Mouse (Mus musculus) cerebellum, adult 2 months (tissue): ENCODE results near the gene Srf. TPM values are rescaled to one million over a fixed set of nuclear protein-coding genes. Genes with fewer than 3 reads are reported as not detected.

Experiments used
- DNase-seq, 2 experiments: peaks; one replicate each; pipeline ENCODE4 v3.0.0; 2021
- H3K27ac ChIP-seq: fragments of 200-500 bp; 2 replicates; pipeline ENCODE4 v1.5.1; 2012; ENCODE audit warnings: low read length, control low read depth, inconsistent platforms; ENCODE audit not compliant: insufficient read depth
- H3K27me3 ChIP-seq: fragments of 200-500 bp; 2 replicates; pipeline ENCODE4 v1.6.1; 2012; ENCODE audit warnings: inconsistent platforms, mild to moderate bottlenecking, low read length, moderate library complexity; ENCODE audit not compliant: control insufficient read depth, insufficient read depth
- H3K4me1 ChIP-seq: fragments of 200-500 bp; 2 replicates; pipeline ENCODE4 v1.6.1; 2011; ENCODE audit warnings: low read length; ENCODE audit not compliant: control insufficient read depth, insufficient read depth
- H3K4me3 ChIP-seq: fragments of 200-500 bp; replicated peaks from 2 replicates; pipeline ENCODE3; 2011; ENCODE audit warnings: mild to moderate bottlenecking, low read depth, low read length, control low read depth; ENCODE audit not compliant: insufficient read depth
- CTCF ChIP-seq: fragments of 200-500 bp; IDR thresholded peaks from 2 replicates; pipeline ENCODE4 v1.5.1; 2011; ENCODE audit warnings: low read depth, mild to moderate bottlenecking, control low read depth, low read length, moderate library complexity, borderline replicate concordance; ENCODE audit not compliant: insufficient read depth
- POLR2A ChIP-seq: fragments of 200-500 bp; IDR thresholded peaks from 2 replicates; pipeline ENCODE4 v1.6.1; 2011; ENCODE audit warnings: low read length, control low read depth, borderline replicate concordance; ENCODE audit not compliant: insufficient read depth
- WGBS: fragments of 180-500 bp; shearing (Covaris S2); methylation state at CpG from one replicate; pipeline ENCODE4 v1.1.7; 2018; 5-methylcytosine and 5-hydroxymethylcytosine counted together
- polyA plus RNA-seq: library from polyadenylated mRNA; depleted of rRNA; stranded (reverse); fragments of >200 nt; gene quantifications from 2 replicates; pipeline ENCODE4 v1.2.3, GENCODE M21; 2012; rRNA removed

The Srf gene
- polyA plus RNA-seq, 1 experiment: 53.0 TPM

DNA sequence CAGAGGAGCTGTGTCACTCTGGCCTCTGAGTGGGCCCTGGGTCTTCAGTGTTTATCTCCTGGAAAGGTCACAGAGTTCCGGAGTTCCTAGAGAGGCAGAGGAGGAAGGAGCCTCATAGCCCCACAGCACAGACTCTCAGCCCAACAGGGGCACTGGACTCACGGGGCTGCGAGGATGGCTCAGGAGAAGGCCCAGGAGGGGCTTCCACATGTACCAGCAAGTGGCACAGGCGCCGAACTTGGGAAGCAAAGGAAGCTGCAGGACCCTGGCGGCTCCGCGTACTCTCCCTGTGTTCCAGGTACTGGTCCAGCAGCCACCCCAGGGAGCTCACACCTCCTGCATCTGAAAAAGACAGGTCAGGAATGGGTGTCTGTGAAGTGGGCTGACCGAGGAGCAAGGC lies 34.8 kb downstream of the Srf start:
- no peak for DNase-seq
- 79% methylated on average over 9 of the region's 9 CpGs for WGBS
- Histone ChIP-seq H3K27me3 (no peaks in the 10 kb centered on the region), H3K27ac (no peak overlapping the region), H3K4me1 (no peaks in the 10 kb centered on the region), H3K4me3 (no peak overlapping the region)
- TF ChIP-seq POLR2A: no peak

DNA sequence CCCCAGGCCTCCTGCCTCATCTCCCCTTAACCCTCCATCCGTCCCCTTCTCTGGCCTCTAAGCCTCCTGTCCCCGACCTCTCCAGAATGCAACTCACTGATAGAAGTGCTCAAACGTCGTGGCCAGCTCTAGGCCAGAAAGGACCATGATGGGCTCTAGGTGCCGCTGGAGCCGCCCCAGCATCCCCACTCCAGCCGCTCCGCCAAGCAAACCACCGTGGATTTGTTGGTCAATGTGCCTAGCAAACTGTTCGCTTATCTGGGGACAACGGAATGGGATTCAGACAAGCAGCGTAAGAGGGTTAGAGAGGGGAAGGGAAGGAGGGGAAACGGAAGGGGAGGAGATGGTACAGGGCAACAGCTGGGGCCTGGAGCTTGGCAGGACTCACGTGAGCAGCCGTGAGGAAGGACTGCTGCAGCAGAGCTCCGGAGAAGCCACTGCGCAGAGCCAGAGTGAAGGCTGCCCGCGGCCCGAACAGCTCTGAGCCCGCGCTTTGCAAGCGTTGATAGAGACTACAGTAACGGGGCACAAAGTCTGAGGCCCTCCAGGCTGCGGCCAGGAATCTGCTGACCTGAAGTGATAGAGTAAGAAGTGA lies 35.5 kb downstream of the Srf start:
- no peaks in the 10 kb centered on the region for H3K4me1 ChIP-seq
- DNase-seq: no peak
- WGBS: 51% methylated on average over 25 of the region's 25 CpGs

GRCm38 (mm10) chr17:46519971-46520370 lies 36.0 kb downstream of the Srf start:
- Histone ChIP-seq H3K27me3 (no peaks in the 10 kb centered on the region), H3K4me3 (no peak overlapping the region), H3K27ac (no peak overlapping the region), H3K4me1 (no peaks in the 10 kb centered on the region)
- DNase-seq: no peak
- TF ChIP-seq CTCF (no peak), POLR2A (no peak)
- WGBS: 66% methylated on average over 10 of the region's 10 CpGs

More for the DNA sequence above, 35.5 kb downstream of the Srf start:
- no peak overlapping the region for H3K27ac ChIP-seq
- H3K27me3 ChIP-seq: no peaks in the 10 kb centered on the region
- TF ChIP-seq CTCF: no peak
- no peak for TF ChIP-seq POLR2A
- H3K4me3 ChIP-seq: no peak overlapping the region

- no peak overlapping the region for H3K27ac ChIP-seq
- no peak for DNase-seq
- no peak overlapping the region for H3K4me3 ChIP-seq
- TF ChIP-seq POLR2A (no peak), CTCF (no peak)
- WGBS: 66% methylated on average over 2 of the region's 2 CpGs
- no peaks in the 10 kb centered on the region for H3K27me3 ChIP-seq
- H3K4me1 ChIP-seq: no peaks in the 10 kb centered on the region
Observed at GRCm38 (mm10) chr17:46513329-46513728, 42.6 kb downstream of the Srf start.

DNA sequence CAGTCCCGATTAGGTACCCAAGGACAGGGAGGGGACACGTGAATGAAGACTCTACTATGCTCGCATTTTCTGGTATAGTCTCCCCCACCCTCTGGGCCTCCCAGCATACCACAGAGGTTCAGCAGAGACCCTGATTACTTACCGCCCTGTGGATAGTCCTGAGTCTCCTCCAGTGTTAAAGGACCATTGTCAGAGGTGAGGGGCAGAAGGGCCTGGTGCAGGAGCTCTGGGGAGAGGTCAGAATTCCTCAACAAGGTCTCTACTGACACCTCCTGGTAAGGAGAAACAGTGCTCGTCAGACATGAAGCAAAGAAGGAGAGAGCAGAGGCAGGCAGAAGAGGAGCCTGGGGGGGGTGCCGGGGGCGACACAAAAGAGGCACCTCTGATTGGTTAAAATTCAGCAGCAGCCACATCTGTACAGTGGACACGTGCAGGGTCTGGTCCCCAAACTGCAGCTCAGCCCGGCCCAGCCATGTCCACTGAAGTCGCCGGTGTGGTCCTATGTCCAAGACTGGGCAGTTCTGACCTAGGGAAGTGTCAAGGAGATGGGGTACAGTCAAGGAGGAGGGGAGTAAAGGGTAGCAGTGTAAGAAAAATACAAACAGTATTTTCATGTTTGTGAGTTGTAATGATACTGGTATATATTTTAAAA lies 44.8 kb downstream of the Srf start:
- no peaks in the 10 kb centered on the region for H3K27me3 ChIP-seq
- H3K27ac ChIP-seq: no peak overlapping the region
- WGBS: 57% methylated on average over 11 of the region's 11 CpGs
- DNase-seq: no peak
- no peak overlapping the region for H3K4me3 ChIP-seq
- no peaks in the 10 kb centered on the region for H3K4me1 ChIP-seq
- TF ChIP-seq CTCF (peak; percentile 25; the same call in 1 of the 2 replicates), POLR2A (no peak)

DNA sequence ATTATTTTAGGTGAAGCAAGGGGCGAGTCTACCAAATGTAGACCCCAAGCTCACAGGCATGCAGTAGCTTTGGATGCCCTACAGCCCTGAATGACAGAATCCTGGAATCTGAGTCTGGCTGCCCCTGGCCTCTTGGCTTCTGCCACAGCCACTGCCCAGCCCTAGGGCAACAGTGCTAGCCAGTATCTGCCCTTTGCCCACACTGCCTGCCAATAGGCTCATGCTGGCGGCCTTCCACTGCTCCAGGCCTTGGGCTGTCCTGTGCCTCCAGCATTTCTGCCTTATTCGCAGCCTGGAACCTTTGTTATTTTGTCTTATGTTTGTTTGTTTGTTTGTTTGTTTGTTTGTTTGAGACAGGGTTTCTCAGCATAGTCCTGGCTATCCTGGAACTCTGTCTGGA lies 50.4 kb downstream of the Srf start:
- WGBS: 84% methylated on average over 3 of the region's 3 CpGs
- Histone ChIP-seq H3K27ac (no peak overlapping the region), H3K4me3 (no peak overlapping the region), H3K4me1 (no peaks in the 10 kb centered on the region), H3K27me3 (no peaks in the 10 kb centered on the region)
- TF ChIP-seq CTCF: no peak
- no peak for TF ChIP-seq POLR2A
- no peak for DNase-seq

- TF ChIP-seq CTCF (no peak), POLR2A (no peak)
- no peak overlapping the region for H3K4me3 ChIP-seq
- WGBS: 75% methylated on average over 14 of the region's 14 CpGs
- H3K27ac ChIP-seq: no peak overlapping the region
- no peaks in the 10 kb centered on the region for H3K4me1 ChIP-seq
- H3K27me3 ChIP-seq: no peaks in the 10 kb centered on the region
- no peak for DNase-seq
Observed at GRCm38 (mm10) chr17:46503847-46504638, 51.9 kb downstream of the Srf start.

GRCm38 (mm10) chr17:46502775-46503174 lies 53.2 kb downstream of the Srf start:
- no peak for DNase-seq
- H3K27ac ChIP-seq: no peak overlapping the region
- no peaks in the 10 kb centered on the region for H3K4me1 ChIP-seq
- WGBS: 75% methylated on average over 2 of the region's 2 CpGs
- no peak for TF ChIP-seq CTCF
- TF ChIP-seq POLR2A: no peak
- H3K4me3 ChIP-seq: no peak overlapping the region
- H3K27me3 ChIP-seq: no peaks in the 10 kb centered on the region

Other genes starting within 250 kb of the Srf start
- 17.2 and 18.6 TPM in 2 replicates for gene Abcc10, start 227.8 kb downstream of the Srf start, polyA plus RNA-seq
- gene Zfp318, start 172.4 kb downstream of the Srf start, polyA plus RNA-seq: 27.4 and 27.8 TPM in 2 replicates
- gene Crip3, start 127.2 kb downstream of the Srf start, polyA plus RNA-seq: 3.7 and 4.6 TPM in 2 replicates
- 0.71 and 0.72 TPM in 2 replicates for gene Slc22a7, start 117.7 kb downstream of the Srf start, polyA plus RNA-seq
- 46.7 and 47.4 TPM in 2 replicates for gene Ttbk1, start 68.5 kb downstream of the Srf start, polyA plus RNA-seq
- 5.3 and 5.6 TPM in 2 replicates for gene Dnph1, start 59.5 kb downstream of the Srf start, polyA plus RNA-seq
- gene Cul9, start 9.8 kb downstream of the Srf start, polyA plus RNA-seq: 56.2 and 58.4 TPM in 2 replicates
- 5.5 and 5.9 TPM in 2 replicates for gene Ptk7, start 73.3 kb upstream of the Srf start, polyA plus RNA-seq
- 28.1 and 29.8 TPM in 2 replicates for gene Klc4, start 89.8 kb upstream of the Srf start, polyA plus RNA-seq
- 67.5 and 68.2 TPM in 2 replicates for gene Mrpl2, start 90.1 kb upstream of the Srf start, polyA plus RNA-seq
- 43.3 and 44.5 TPM in 2 replicates for gene Cul7, start 94.2 kb upstream of the Srf start, polyA plus RNA-seq
- 32.3 and 33.0 TPM in 2 replicates for gene Rrp36, start 118.2 kb upstream of the Srf start, polyA plus RNA-seq
- 136 and 147 TPM in 2 replicates for gene Mea1, start 122.6 kb upstream of the Srf start, polyA plus RNA-seq
- gene Klhdc3, start 124.7 kb upstream of the Srf start, polyA plus RNA-seq: 237 and 240 TPM in 2 replicates
- gene Ppp2r5d, start 148.9 kb upstream of the Srf start, polyA plus RNA-seq: 137 and 139 TPM in 2 replicates
- 46.5 and 52.4 TPM in 2 replicates for gene Pex6, start 155.3 kb upstream of the Srf start, polyA plus RNA-seq
- 12.0 and 18.1 TPM in 2 replicates for gene Gnmt, start 173.0 kb upstream of the Srf start, polyA plus RNA-seq
- 68.6 and 76.6 TPM in 2 replicates for gene Cnpy3, start 196.0 kb upstream of the Srf start, polyA plus RNA-seq
- gene Ptcra, start 207.5 kb upstream of the Srf start, polyA plus RNA-seq: 0.19 and 0.23 TPM in 2 replicates
- gene 2310039H08Rik, start 216.5 kb upstream of the Srf start, polyA plus RNA-seq: 22.0 and 22.1 TPM in 2 replicates
- 60.2 and 61.6 TPM in 2 replicates for gene Rpl7l1, start 226.5 kb upstream of the Srf start, polyA plus RNA-seq